Mouse (Mus musculus): Measurements from ENCODE around the gene Ube2o.
A peak's percentile ranks its signal among the peaks of the same experiment; 100 is the strongest.
"Not testable (repeated sequence)": the region's sequence is repeated elsewhere in the genome, so short reads cannot be mapped to it uniquely, and the experiment has no call there.

The Ube2o gene

GRCm38 (mm10) chr11:116513531-116514038 lies 67.7 kb downstream of the Ube2o start:
- no peak for DNase-seq (ENCODE audit: low spot score in 2 of 2)

- DNase-seq (ENCODE audit: low spot score in 2 of 2) = no peak
These were observed 68.3 kb downstream of the Ube2o start for GRCm38 (mm10) chr11:116512987-116513386.

GRCm38 (mm10) chr11:116512154-116512553 lies 69.1 kb downstream of the Ube2o start:
- DNase-seq (ENCODE audit: low spot score in 2 of 2) = no peak

- no peak for DNase-seq (ENCODE audit: low spot score in 2 of 2)
These were observed 69.9 kb downstream of the Ube2o start for GRCm38 (mm10) chr11:116511301-116511868.

GRCm38 (mm10) chr11:116508689-116509088 lies 72.6 kb downstream of the Ube2o start:
- no peak for DNase-seq (ENCODE audit: low spot score in 2 of 2)

- no peak for DNase-seq (ENCODE audit: low spot score in 2 of 2)
These were observed 74.9 kb downstream of the Ube2o start for GRCm38 (mm10) chr11:116506151-116506875.

GRCm38 (mm10) chr11:116505573-116505972 lies 75.7 kb downstream of the Ube2o start:
- DNase-seq (ENCODE audit: low spot score in 2 of 2) = no peak

GRCm38 (mm10) chr11:116504516-116504915 lies 76.7 kb downstream of the Ube2o start:
- DNase-seq (ENCODE audit: low spot score in 2 of 2) = no peak

- DNase-seq (ENCODE audit: low spot score in 2 of 2) = peak in 1 of 2 experiments; percentile 27
These were observed 80.1 kb downstream of the Ube2o start for GRCm38 (mm10) chr11:116501005-116501746.

GRCm38 (mm10) chr11:116499018-116499417 lies 82.2 kb downstream of the Ube2o start:
- DNase-seq (ENCODE audit: low spot score in 2 of 2) = no peak

- DNase-seq (ENCODE audit: low spot score in 2 of 2) = no peak
These were observed 82.7 kb downstream of the Ube2o start for GRCm38 (mm10) chr11:116498596-116498995.

GRCm38 (mm10) chr11:116497313-116497712 lies 83.9 kb downstream of the Ube2o start:
- DNase-seq (ENCODE audit: low spot score in 2 of 2) = no peak

GRCm38 (mm10) chr11:116494474-116495174 lies 86.6 kb downstream of the Ube2o start:
- no peak for DNase-seq (ENCODE audit: low spot score in 2 of 2)

- peak; percentile 56 to 60 for DNase-seq (ENCODE audit: low spot score in 2 of 2)
These were observed 87.4 kb downstream of the Ube2o start, which contains the start of gene Prpsap1 for GRCm38 (mm10) chr11:116493795-116494252. TSS of gene Prpsap1 (minus strand) at chr11:116494202.

GRCm38 (mm10) chr11:116493191-116493590 lies 88.1 kb downstream of the Ube2o start:
- no peak for DNase-seq (ENCODE audit: low spot score in 2 of 2)

GRCm38 (mm10) chr11:116492507-116492906 lies 88.7 kb downstream of the Ube2o start:
- not testable (repeated sequence) for DNase-seq (ENCODE audit: low spot score in 2 of 2)

- DNase-seq (ENCODE audit: low spot score in 2 of 2) = no peak
These were observed 89.9 kb downstream of the Ube2o start for GRCm38 (mm10) chr11:116491338-116491737.

GRCm38 (mm10) chr11:116490232-116491107 lies 90.8 kb downstream of the Ube2o start:
- DNase-seq (ENCODE audit: low spot score in 2 of 2) = peak; percentile 83 to 88

GRCm38 (mm10) chr11:116489771-116490231 lies 91.4 kb downstream of the Ube2o start:
- no peak for DNase-seq (ENCODE audit: low spot score in 2 of 2)

- peak in 1 of 2 experiments; percentile 26 for DNase-seq (ENCODE audit: low spot score in 2 of 2)
These were observed 92.4 kb downstream of the Ube2o start for GRCm38 (mm10) chr11:116488693-116489375.

Measured in natural killer cell, adult 2 months (primary cell).